Mouse (Mus musculus) kidney, postnatal 0 days (tissue): ENCODE measurements at regions not wholly inside any gene's neighbourhood (a gene's known extent, or its start where the extent isn't known, plus 50 kb on each side); places are given as distances from the start of the nearest gene placed in this dataset.

ENCODE experiments used
- ATAC-seq: fragments of 200-750 bp; cut with Nextera tagmentation; replicated peaks from 2 replicates; pipeline ENCODE4 v1.8.0; 2017; ENCODE audit warnings: low read depth, moderate number of reproducible peaks, moderate TSS enrichment, moderate library complexity; ENCODE audit not compliant: low FRiP score
- DNase-seq: peaks from one replicate; pipeline ENCODE4 v3.0.0-alpha.2; 2016; ENCODE audit warnings: low spot score
- H3K27ac ChIP-seq: fragments of 300-500 bp; sonication (generic); 2 replicates; pipeline ENCODE4 v1.5.1; 2014; ENCODE audit warnings: mild to moderate bottlenecking
- H3K27me3 ChIP-seq: fragments of 300-500 bp; sonication (generic); 2 replicates; pipeline ENCODE4 v1.6.1; 2014; ENCODE audit warnings: low read length, mixed read lengths; ENCODE audit not compliant: insufficient read depth
- H3K36me3 ChIP-seq: fragments of 300-500 bp; sonication (generic); 2 replicates; pipeline ENCODE4 v1.6.1; 2014; ENCODE audit warnings: low read length, mixed read lengths; ENCODE audit not compliant: insufficient read depth
- H3K4me1 ChIP-seq: fragments of 300-500 bp; sonication (generic); replicated peaks from 2 replicates; pipeline ENCODE4 v1.6.1; 2014; ENCODE audit warnings: antibody characterized with exemption, low read length, mixed read lengths; ENCODE audit not compliant: insufficient read depth
- H3K4me2 ChIP-seq: fragments of 300-500 bp; sonication (generic); 2 replicates; pipeline ENCODE4 v1.6.1; 2014; ENCODE audit warnings: mild to moderate bottlenecking, low read length, moderate library complexity, mixed read lengths
- H3K4me3 ChIP-seq: fragments of 300-500 bp; sonication (generic); replicated peaks from 2 replicates; pipeline ENCODE4 v1.5.1; 2014; ENCODE audit warnings: low read depth, low read length
- H3K9ac ChIP-seq: fragments of 300-500 bp; sonication (generic); 2 replicates; pipeline ENCODE4 v1.6.1; 2014; ENCODE audit warnings: low read depth, low read length
- H3K9me3 ChIP-seq: fragments of 300-500 bp; sonication (generic); replicated peaks from 2 replicates; pipeline ENCODE4 v1.6.1; 2016; ENCODE audit warnings: low read length, inconsistent platforms, mixed read lengths
- CTCF ChIP-seq: IDR thresholded peaks from 2 replicates; pipeline ENCODE4 v1.5.1; 2016; ENCODE audit warnings: antibody characterized with exemption, low read depth, mild to moderate bottlenecking, moderate library complexity
- WGBS: fragments of 180-500 bp; shearing (Covaris S2); extraction: QIAGEN DNeasy Blood & Tissue Kit; methylation state at CpG from one replicate; pipeline ENCODE4 v1.1.7; 2014; 5-methylcytosine and 5-hydroxymethylcytosine counted together

- DNase-seq (no peak), ATAC-seq (no peak)
- H3K9me3 ChIP-seq, result no peaks in the 10 kb centered on the region
- no peak overlapping the region for H3K4me3 ChIP-seq
- H3K36me3 ChIP-seq, result no peaks in the 10 kb centered on the region
- 86% methylated on average over 10 of the region's 10 CpGs for WGBS
- no peaks in the 10 kb centered on the region for H3K27me3 ChIP-seq
- no peak overlapping the region for H3K9ac ChIP-seq
- H3K4me2 ChIP-seq, result no peak overlapping the region
- no peaks in the 10 kb centered on the region; the same call in 1 of the 2 replicates for H3K4me1 ChIP-seq
- H3K27ac ChIP-seq, result no peak overlapping the region
- no peak for TF ChIP-seq CTCF
Measured at GRCm38 (mm10) chr13:54285968-54286367, 85.2 kb upstream of the Cplx2 start.

GRCm38 (mm10) chr13:54286616-54287015 lies 84.5 kb upstream of the Cplx2 start:
- no peak overlapping the region for H3K9ac ChIP-seq
- no peak overlapping the region for H3K4me3 ChIP-seq
- H3K27me3 ChIP-seq, result no peaks in the 10 kb centered on the region
- WGBS, result 82% methylated on average over 11 of the region's 11 CpGs
- no peak overlapping the region for H3K4me2 ChIP-seq
- H3K4me1 ChIP-seq, result no peaks in the 10 kb centered on the region; the same call in 1 of the 2 replicates
- no peak for DNase-seq
- no peak for TF ChIP-seq CTCF
- no peaks in the 10 kb centered on the region for H3K36me3 ChIP-seq
- no peak for ATAC-seq
- no peak overlapping the region for H3K27ac ChIP-seq
- H3K9me3 ChIP-seq, result no peaks in the 10 kb centered on the region

GRCm38 (mm10) chr13:54290066-54290465 lies 81.1 kb upstream of the Cplx2 start:
- ATAC-seq (no peak), DNase-seq (no peak)
- H3K4me3 ChIP-seq, result no peak overlapping the region
- TF ChIP-seq CTCF, result no peak
- no peak overlapping the region for H3K4me2 ChIP-seq
- no peaks in the 10 kb centered on the region for H3K27me3 ChIP-seq
- H3K27ac ChIP-seq, result no peak overlapping the region
- WGBS, result 89% methylated on average over 9 of the region's 9 CpGs
- no peaks in the 10 kb centered on the region for H3K36me3 ChIP-seq
- no peaks in the 10 kb centered on the region for H3K4me1 ChIP-seq
- H3K9me3 ChIP-seq, result no peaks in the 10 kb centered on the region
- no peak overlapping the region for H3K9ac ChIP-seq

GRCm38 (mm10) chr13:54292394-54292793 lies 78.8 kb upstream of the Cplx2 start:
- Histone ChIP-seq H3K9ac (no peak overlapping the region), H3K4me2 (no peak overlapping the region), H3K4me1 (no peaks in the 10 kb centered on the region), H3K9me3 (no peaks in the 10 kb centered on the region), H3K36me3 (no peaks in the 10 kb centered on the region), H3K27ac (no peak overlapping the region), H3K27me3 (no peaks in the 10 kb centered on the region), H3K4me3 (no peak overlapping the region)
- DNase-seq (no peak), ATAC-seq (no peak)
- 82% methylated on average over 6 of the region's 6 CpGs for WGBS
- no peak for TF ChIP-seq CTCF

- no peak for TF ChIP-seq CTCF
- ATAC-seq, result no peak
- Histone ChIP-seq H3K4me3 (no peak overlapping the region), H3K4me2 (no peak overlapping the region), H3K9me3 (no peaks in the 10 kb centered on the region), H3K36me3 (no peaks in the 10 kb centered on the region), H3K27me3 (no peaks in the 10 kb centered on the region), H3K4me1 (no peaks in the 10 kb centered on the region), H3K27ac (no peak overlapping the region), H3K9ac (no peak overlapping the region)
- no peak for DNase-seq
- 85% methylated on average over 3 of the region's 3 CpGs for WGBS
Measured at GRCm38 (mm10) chr13:54293006-54293405, 78.1 kb upstream of the Cplx2 start.

GRCm38 (mm10) chr13:54295475-54296259 lies 75.5 kb upstream of the Cplx2 start:
- Histone ChIP-seq H3K36me3 (no peaks in the 10 kb centered on the region), H3K4me1 (no peaks in the 10 kb centered on the region), H3K9ac (no peak overlapping the region), H3K4me3 (no peak overlapping the region), H3K4me2 (no peak overlapping the region), H3K27ac (no peak overlapping the region), H3K27me3 (no peaks in the 10 kb centered on the region), H3K9me3 (no peaks in the 10 kb centered on the region)
- no peak for ATAC-seq
- DNase-seq, result no peak
- TF ChIP-seq CTCF, result no peak
- WGBS, result 77% methylated on average over 5 of the region's 5 CpGs

GRCm38 (mm10) chr13:54296260-54296555 lies 74.9 kb upstream of the Cplx2 start:
- TF ChIP-seq CTCF, result no peak
- ATAC-seq (no peak), DNase-seq (no peak)
- Histone ChIP-seq H3K4me3 (no peak overlapping the region), H3K4me2 (no peak overlapping the region), H3K27ac (no peak overlapping the region), H3K9ac (no peak overlapping the region), H3K27me3 (no peaks in the 10 kb centered on the region), H3K36me3 (no peaks in the 10 kb centered on the region), H3K9me3 (no peaks in the 10 kb centered on the region), H3K4me1 (no peaks in the 10 kb centered on the region)
- 0% methylated on average over 1 of the region's 1 CpGs for WGBS
